Mouse (Mus musculus) Patski (cell line): ENCODE measurements around the gene Baiap2l2. TPM values are rescaled to one million over a fixed set of nuclear protein-coding genes. Genes with fewer than 3 reads are reported as not detected.

Experiments used
- ATAC-seq: fragments of 100-300 bp; one replicate; pipeline ENCODE4 v1.8.0; 2021
- CTCF ChIA-PET: fragments of 350-600 bp; sonication (Branson Sonifier 250); formaldehyde crosslinking; loops from one replicate; lab custom pipeline; 2022; ENCODE audit warnings: inconsistent platforms; lab: Charles Lee
- POLR2A ChIA-PET: fragments of 350-600 bp; sonication (Branson Sonifier 250); formaldehyde crosslinking; loops from one replicate; lab custom pipeline; 2022; ENCODE audit warnings: antibody characterized with exemption, inconsistent platforms; lab: Charles Lee
- DNase-seq: peaks from one replicate; pipeline ENCODE4 v3.0.0-alpha.2; 2011; ENCODE audit warnings: low read depth, low spot score
- H3K27me3 ChIP-seq: fragments of 371-371 bp; one replicate; pipeline ENCODE4 v1.5.1; 2021
- CTCF ChIP-seq: fragments of 100-300 bp; IDR thresholded peaks from one replicate; pipeline ENCODE4 v1.5.1; 2021
- in situ Hi-C: fragments of 300-500 bp; cut with MboI; formaldehyde crosslinking; loops from 3 replicates; pipeline ENCODE4 v1.11.1; 2018; ENCODE audit warnings: low pct_unique_long_range_greater_than_20kb, mixed read lengths
- polyA plus RNA-seq: library from polyadenylated mRNA; unstranded; gene quantifications from one replicate; pipeline ENCODE4 v1.2.3, GENCODE M21; 2021

The Baiap2l2 gene
- polyA plus RNA-seq, 1 experiment from 2014 or later, result 75.9 TPM

DNA sequence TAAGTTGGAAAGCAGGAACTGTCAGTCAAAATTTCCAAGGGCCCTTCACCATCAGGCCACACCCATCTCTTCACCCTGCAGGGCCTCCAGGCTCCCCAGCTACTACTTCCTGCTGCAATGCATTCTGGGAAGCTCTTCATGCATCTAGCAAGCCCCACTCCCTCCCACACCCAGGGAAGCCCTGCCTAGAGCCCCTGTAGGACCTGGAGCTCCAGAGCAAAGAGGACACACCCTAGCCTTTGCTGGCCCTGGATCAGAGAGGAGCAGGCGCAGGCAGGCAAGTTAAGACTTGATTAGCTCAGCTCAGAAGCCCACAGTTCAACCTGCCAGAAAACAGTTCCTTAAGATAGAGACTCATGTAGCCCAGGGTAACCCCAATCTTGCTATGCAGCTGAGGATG is 3.9 kb downstream of the Baiap2l2 start:
- DNase-seq (no peak), ATAC-seq (no peak)
- in situ Hi-C loops, result no loop called here
- ChIA-PET CTCF (interaction anchor here (1.4 to 1.6 kb wide), 2 partner anchors 24 to 38 kb away, joined by 4 to 7 read pairs; no protein-coding TSS in a partner anchor), POLR2A (interaction anchor here (0.6 to 1.5 kb wide), 2 partner anchors 17 to 40 kb away, joined by 3 to 6 read pairs; no protein-coding TSS in a partner anchor)
- no peak for TF ChIP-seq CTCF
- no peaks in the 10 kb centered on the region for H3K27me3 ChIP-seq

DNA sequence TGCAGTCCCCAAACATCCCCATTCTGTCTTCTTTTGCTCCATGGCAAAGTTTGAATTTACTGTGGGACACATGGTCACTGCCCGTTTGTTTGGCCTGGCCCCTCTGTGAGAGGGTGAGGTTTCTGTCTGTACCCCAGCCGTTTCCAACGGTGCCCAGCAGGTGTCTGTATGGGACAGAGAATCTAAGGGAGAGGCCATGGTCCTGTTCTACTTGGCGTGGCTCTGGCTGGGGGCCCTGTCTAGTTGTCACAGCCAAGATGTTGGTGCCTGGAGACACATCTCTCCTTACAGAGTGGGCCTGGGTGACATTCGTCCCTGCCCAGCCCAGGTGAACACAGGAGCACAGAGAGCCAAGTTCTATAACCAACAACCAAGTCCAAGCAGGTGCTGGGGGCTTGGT is 4.5 kb downstream of the Baiap2l2 start:
- ChIA-PET POLR2A (no interaction called here), CTCF (interaction anchor here (1.1 to 1.6 kb wide), 2 partner anchors 37 to 38 kb away, joined by 3 to 7 read pairs; no protein-coding TSS in a partner anchor)
- ATAC-seq (no peak), DNase-seq (no peak)
- in situ Hi-C loops, result no loop called here
- no peaks in the 10 kb centered on the region for H3K27me3 ChIP-seq
- TF ChIP-seq CTCF, result no peak

DNA sequence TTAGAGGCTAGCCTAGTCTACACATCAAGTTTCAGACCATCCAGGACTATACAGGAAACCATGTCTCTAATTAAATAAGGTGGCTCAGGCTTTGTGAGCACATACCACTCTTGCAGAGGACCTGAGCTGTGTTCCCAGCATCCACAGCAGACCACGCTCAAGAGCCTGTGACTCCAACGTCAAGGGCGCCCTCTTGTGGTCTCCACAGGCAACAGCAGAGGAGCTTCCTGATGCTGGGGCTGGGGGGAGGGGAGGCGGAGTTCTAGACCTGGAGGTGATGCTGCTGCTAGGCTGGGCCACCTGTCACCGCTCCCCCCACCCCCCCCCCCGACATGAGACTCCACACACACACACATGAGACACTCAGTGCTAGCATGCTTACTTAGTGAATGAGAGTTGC is 5.1 kb downstream of the Baiap2l2 start:
- ATAC-seq (no peak), DNase-seq (no peak)
- ChIA-PET CTCF (interaction anchor here (1.1 kb wide), 1 partner anchor 37 kb away, joined by 3 read pairs; no protein-coding TSS in a partner anchor), POLR2A (no interaction called here)
- in situ Hi-C loops, result no loop called here
- no peaks in the 10 kb centered on the region for H3K27me3 ChIP-seq
- TF ChIP-seq CTCF, result no peak

DNA sequence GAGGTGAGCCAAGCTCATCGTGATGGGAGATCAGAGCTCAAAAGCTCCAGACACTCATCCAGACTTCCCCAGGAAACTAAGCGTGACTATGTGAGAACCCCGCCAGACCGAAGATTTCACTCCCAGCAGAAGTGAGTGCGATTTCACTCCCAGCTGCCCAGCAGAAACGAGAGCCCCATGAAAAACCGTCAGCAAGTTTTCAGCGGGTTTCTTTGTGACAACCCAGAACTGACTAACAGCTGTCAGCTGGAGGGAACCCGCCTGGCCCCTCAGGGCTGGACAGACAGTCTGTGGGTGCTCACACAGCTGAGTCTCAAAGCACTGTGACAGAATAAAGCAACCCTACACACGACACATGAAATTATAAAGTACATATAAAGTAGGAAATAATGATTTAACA is 7.6 kb downstream of the Baiap2l2 start:
- no peaks in the 10 kb centered on the region for H3K27me3 ChIP-seq
- CTCF ChIA-PET, result no interaction called here
- in situ Hi-C loops, result no loop called here
- TF ChIP-seq CTCF, result no peak
- DNase-seq (no peak), ATAC-seq (no peak)
- POLR2A ChIA-PET, result no interaction called here

DNA sequence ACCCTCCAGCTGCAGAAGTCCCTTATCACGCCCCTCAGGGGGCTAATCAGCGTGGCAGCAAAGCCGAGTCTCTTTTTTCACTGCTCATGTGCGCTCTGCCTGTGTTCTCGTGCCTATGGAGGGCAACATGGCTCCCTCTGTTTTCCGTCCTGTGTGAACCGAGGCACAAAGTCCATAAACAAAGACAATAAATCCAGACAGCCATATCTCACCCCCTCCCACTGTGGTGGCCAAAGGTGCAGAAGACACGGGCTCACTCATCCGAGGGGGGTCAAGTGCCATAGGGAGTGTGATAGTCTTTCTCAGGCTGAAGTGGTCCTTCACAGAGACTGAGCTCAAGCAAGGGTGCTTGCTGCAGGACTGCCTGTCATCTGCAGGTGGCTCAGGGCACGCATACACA is 12.3 kb downstream of the Baiap2l2 start:
- no peak for TF ChIP-seq CTCF
- ATAC-seq, result no peak

DNA sequence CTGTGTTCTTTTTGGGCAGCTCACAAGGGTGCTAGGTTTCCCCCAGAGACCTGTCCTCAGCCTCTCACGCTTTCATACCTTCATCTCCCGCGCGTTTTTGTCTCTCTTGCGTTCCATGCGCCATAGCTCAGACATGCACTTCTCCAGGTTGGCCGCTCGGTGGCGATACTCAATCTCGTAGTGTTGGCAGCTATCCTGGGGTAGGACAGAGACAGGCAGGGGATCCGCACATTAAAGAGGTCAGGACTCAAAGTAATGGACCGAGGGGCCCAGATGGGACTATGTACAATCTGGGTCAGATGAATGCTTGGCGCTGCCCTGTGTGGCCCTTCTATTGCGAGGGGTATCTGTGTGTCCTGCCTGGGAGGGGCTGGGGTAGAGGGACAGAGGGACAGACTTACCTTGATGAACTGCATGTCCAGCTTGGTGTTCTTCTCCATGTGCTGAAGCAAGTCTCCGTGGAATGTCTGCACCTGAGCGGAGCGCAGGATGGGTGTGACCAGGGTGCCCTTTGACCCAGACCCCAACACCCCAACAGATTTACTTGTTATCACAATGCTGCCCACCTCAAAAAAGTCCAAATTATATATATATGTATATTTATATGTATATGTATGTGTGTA is 14.1 kb downstream of the Baiap2l2 start:
- no peak for TF ChIP-seq CTCF
- no peak for ATAC-seq
- in situ Hi-C loops, result no loop called here
- DNase-seq, result no peak
- CTCF ChIA-PET, result interaction anchor here (1.7 to 2.3 kb wide), 2 partner anchors 13 to 28 kb away, joined by 6 read pairs; no protein-coding TSS in a partner anchor
- POLR2A ChIA-PET, result no interaction called here
- no peaks in the 10 kb centered on the region for H3K27me3 ChIP-seq

More for the DNA sequence above, 12.3 kb downstream of the Baiap2l2 start:
- CTCF ChIA-PET, result interaction anchor here (1.7 kb wide), 1 partner anchor 11 kb away, joined by 6 read pairs; no protein-coding TSS in a partner anchor
- H3K27me3 ChIP-seq, result no peaks in the 10 kb centered on the region
- POLR2A ChIA-PET, result no interaction called here
- in situ Hi-C loops, result no loop called here
- DNase-seq, result no peak

DNA sequence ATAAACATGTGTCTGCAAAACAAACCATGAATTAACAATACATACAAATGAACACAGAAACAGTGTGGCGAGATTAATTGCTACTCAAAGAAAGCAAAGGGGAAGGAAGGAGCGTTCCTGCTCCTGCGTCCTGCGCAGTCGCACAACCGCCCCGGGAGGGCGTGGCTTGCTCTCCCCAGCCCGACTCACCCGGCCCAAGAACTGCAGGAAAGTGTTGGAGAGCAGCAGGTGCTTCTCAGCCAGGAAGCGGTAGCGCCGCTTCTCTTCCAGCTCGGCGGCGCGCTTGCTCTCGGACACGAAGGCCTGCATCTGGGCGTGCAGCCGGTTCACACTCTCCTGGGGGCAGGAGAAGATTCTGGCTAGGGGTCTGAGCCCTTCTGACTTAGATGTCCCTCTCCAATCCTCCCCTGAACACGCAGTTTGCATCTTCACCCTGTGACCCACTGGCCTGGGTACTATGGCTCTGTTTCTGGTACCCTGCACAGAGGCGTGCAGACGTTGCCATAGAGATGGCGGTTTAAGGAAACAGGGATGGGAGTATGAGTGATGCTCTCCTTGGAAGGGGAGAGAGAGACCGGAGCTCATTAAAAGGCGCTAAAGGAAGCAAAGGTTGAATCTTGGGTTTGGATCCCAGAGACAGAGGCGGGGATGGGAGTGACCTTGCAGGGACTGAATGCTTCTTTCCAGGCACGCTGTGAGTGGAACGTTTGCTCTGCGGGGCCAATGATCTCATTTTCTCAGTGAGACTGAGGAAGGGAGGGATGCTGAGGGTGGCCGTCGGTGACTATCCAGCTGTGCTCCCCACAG is 14.8 kb downstream of the Baiap2l2 start:
- no peak for TF ChIP-seq CTCF
- ATAC-seq, result no peak
- ChIA-PET POLR2A (no interaction called here), CTCF (interaction anchor here (2.3 kb wide), 1 partner anchor 27 kb away, joined by 6 read pairs; no protein-coding TSS in a partner anchor)
- in situ Hi-C loops, result no loop called here
- DNase-seq, result no peak
- no peaks in the 10 kb centered on the region for H3K27me3 ChIP-seq

DNA sequence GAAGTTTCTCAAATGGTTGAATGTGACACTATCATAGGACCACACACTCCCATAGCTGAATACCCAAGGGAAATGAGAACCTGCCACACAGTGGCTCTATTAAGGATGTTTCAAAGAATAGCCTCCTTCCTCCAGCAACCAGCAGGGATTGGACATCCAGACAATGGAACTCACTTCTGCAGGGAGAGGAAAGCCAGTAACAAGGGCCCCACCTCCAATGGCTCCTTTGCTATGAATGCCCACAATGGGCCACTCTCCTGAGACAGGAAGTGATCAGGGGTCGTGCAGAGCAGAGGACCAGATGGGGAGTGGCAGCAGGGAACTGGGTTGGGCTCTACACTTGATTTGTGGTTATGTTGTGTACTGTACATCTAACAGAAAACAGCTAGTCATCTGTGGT is 16.8 kb downstream of the Baiap2l2 start:
- no peak for TF ChIP-seq CTCF
- in situ Hi-C loops, result no loop called here
- CTCF ChIA-PET, result interaction anchor here (1.7 kb wide), 1 partner anchor 26 kb away, joined by 4 read pairs; no protein-coding TSS in a partner anchor
- POLR2A ChIA-PET, result no interaction called here
- DNase-seq, result no peak
- H3K27me3 ChIP-seq, result no peaks in the 10 kb centered on the region
- no peak for ATAC-seq

DNA sequence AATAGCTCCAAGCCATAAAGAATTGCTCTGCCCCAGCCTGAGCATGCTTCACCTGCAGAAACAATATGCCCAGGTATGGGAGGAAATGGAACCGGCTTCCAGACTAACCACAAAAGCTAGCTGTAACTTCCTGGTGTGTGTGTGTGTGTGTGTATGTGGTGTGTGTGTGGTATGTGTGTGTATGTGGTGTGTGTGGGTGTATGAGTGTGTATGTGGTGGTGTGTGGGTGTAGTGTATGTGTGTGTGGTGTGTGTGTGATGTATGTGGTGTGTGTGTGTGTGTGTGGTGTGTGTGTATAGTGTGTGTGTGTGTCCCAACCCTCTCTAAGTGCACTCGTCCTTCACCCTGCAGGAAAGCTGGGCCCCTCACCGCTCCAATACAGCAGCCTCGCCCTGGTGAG is 20.0 kb downstream of the Baiap2l2 start:
- DNase-seq, result no peak
- CTCF ChIA-PET, result no interaction called here
- no peaks in the 10 kb centered on the region for H3K27me3 ChIP-seq
- in situ Hi-C loops, result no loop called here
- no peak for ATAC-seq
- POLR2A ChIA-PET, result no interaction called here
- TF ChIP-seq CTCF, result no peak

DNA sequence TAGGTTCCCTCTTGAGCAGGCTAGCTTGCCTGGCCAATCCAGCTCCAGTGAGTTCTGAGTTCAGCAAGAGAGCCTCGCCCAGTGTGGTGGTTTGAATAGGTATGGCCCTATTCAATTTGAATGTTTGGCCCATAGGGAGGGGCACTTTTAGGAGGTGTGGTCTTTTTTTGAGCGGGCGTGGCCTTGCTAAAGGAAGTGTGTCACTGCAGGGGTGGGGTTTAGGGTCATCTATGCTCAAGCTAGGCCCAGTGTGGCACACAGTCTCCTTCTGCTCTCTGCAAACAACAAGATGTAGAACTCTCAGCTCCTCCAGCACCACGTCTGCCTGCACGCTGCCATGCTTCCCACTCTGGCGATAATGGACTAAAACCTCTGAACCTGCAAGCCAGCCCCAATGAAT is 21.6 kb downstream of the Baiap2l2 start:
- in situ Hi-C loops, result no loop called here
- ChIA-PET POLR2A (interaction anchor here (1.8 kb wide), 1 partner anchor 18 kb away, joined by 6 read pairs; no protein-coding TSS in a partner anchor), CTCF (no interaction called here)
- ATAC-seq, result no peak
- H3K27me3 ChIP-seq, result no peaks in the 10 kb centered on the region
- DNase-seq, result no peak
- TF ChIP-seq CTCF, result no peak
